Mouse (Mus musculus) testis, adult 2 months (tissue): ENCODE results near the gene Kxd1. TPM values are rescaled to one million over a fixed set of nuclear protein-coding genes. Genes with fewer than 3 reads are reported as not detected.

Experiments
- H3K27ac ChIP-seq: fragments of 200-500 bp; 2 replicates; pipeline ENCODE4 v1.5.1; 2012; ENCODE audit warnings: low read depth, low read length; ENCODE audit not compliant: control insufficient read depth, insufficient read depth
- H3K27me3 ChIP-seq: fragments of 200-500 bp; 2 replicates; pipeline ENCODE4 v1.6.1; 2012; ENCODE audit warnings: mild to moderate bottlenecking, low read length, moderate library complexity; ENCODE audit not compliant: control insufficient read depth, insufficient read depth
- H3K36me3 ChIP-seq: fragments of 200-500 bp; 2 replicates; pipeline ENCODE4 v1.6.1; 2012; ENCODE audit warnings: mild to moderate bottlenecking, low read length; ENCODE audit not compliant: control insufficient read depth, insufficient read depth
- H3K4me1 ChIP-seq: fragments of 200-500 bp; 2 replicates; pipeline ENCODE4 v1.6.1; 2012; ENCODE audit warnings: low read length; ENCODE audit not compliant: control insufficient read depth, insufficient read depth
- H3K4me3 ChIP-seq: fragments of 200-500 bp; 2 replicates; pipeline ENCODE4 v1.5.1; 2012; ENCODE audit warnings: low read depth, mild to moderate bottlenecking, low read length, moderate library complexity, mixed read lengths; ENCODE audit not compliant: control insufficient read depth
- CTCF ChIP-seq: fragments of 200-500 bp; IDR thresholded peaks from 2 replicates; pipeline ENCODE4 v1.5.1; 2012; ENCODE audit warnings: low read depth, mild to moderate bottlenecking, inconsistent platforms, low read length, moderate library complexity; ENCODE audit not compliant: control insufficient read depth, insufficient read depth, insufficient replicate concordance
- POLR2A ChIP-seq: fragments of 200-500 bp; IDR thresholded peaks from 2 replicates; pipeline ENCODE4 v1.6.1; 2012; ENCODE audit warnings: low read depth, mild to moderate bottlenecking, inconsistent platforms, low read length, moderate library complexity; ENCODE audit not compliant: control insufficient read depth
- polyA plus RNA-seq: library from polyadenylated mRNA; depleted of rRNA; stranded (reverse); fragments of >200 nt; gene quantifications from 2 replicates; pipeline ENCODE4 v1.2.3, GENCODE M21; 2012

The Kxd1 gene
- polyA plus RNA-seq, 1 experiment, result 77.9 TPM

GRCm38 (mm10) chr8:70504851-70505250, 22.9 kb downstream of the Kxd1 start:
- H3K4me3 ChIP-seq, result no peak overlapping the region
- H3K36me3 ChIP-seq, result no peaks in the 10 kb centered on the region; the same call in 1 of the 2 replicates
- peak; percentile 59; the same call in 1 of the 2 replicates for TF ChIP-seq CTCF
- no peak for TF ChIP-seq POLR2A
- H3K27ac ChIP-seq, result no peak overlapping the region
- H3K27me3 ChIP-seq, result no peaks in the 10 kb centered on the region
- H3K4me1 ChIP-seq, result peaks cover 56% of the 10 kb centered on the region

- H3K4me1 ChIP-seq, result peaks cover 56% of the 10 kb centered on the region
- no peaks in the 10 kb centered on the region for H3K27me3 ChIP-seq
- no peak overlapping the region for H3K4me3 ChIP-seq
- H3K27ac ChIP-seq, result no peak overlapping the region
- TF ChIP-seq POLR2A, result no peak
- no peak for TF ChIP-seq CTCF
- H3K36me3 ChIP-seq, result no peaks in the 10 kb centered on the region; the same call in 1 of the 2 replicates
Measured at GRCm38 (mm10) chr8:70504291-70504716, 23.5 kb downstream of the Kxd1 start.

- H3K27ac ChIP-seq, result no peak overlapping the region
- H3K4me1 ChIP-seq, result peaks cover 56% of the 10 kb centered on the region
- H3K4me3 ChIP-seq, result peak overlapping the region; percentile 37
- TF ChIP-seq POLR2A (no peak), CTCF (peak; percentile 68)
- no peaks in the 10 kb centered on the region for H3K27me3 ChIP-seq
- H3K36me3 ChIP-seq, result no peaks in the 10 kb centered on the region
Measured at GRCm38 (mm10) chr8:70503062-70503750, 24.6 kb downstream of the Kxd1 start.

GRCm38 (mm10) chr8:70502540-70502939, 25.2 kb downstream of the Kxd1 start:
- Histone ChIP-seq H3K4me3 (peak overlapping the region; percentile 23), H3K4me1 (peaks cover 56% of the 10 kb centered on the region), H3K27me3 (no peaks in the 10 kb centered on the region), H3K36me3 (no peaks in the 10 kb centered on the region), H3K27ac (no peak overlapping the region; the same call in 1 of the 2 replicates)
- TF ChIP-seq CTCF, result no peak
- no peak for TF ChIP-seq POLR2A

GRCm38 (mm10) chr8:70501820-70502529, 25.8 kb downstream of the Kxd1 start:
- Histone ChIP-seq H3K4me3 (peak overlapping the region; percentile 23), H3K27me3 (no peaks in the 10 kb centered on the region), H3K27ac (no peak overlapping the region; the same call in 1 of the 2 replicates), H3K36me3 (no peaks in the 10 kb centered on the region), H3K4me1 (peaks cover 55% of the 10 kb centered on the region)
- TF ChIP-seq CTCF, result no peak
- TF ChIP-seq POLR2A, result no peak

- H3K27me3 ChIP-seq, result no peaks in the 10 kb centered on the region
- peaks cover 46% of the 10 kb centered on the region for H3K4me1 ChIP-seq
- H3K4me3 ChIP-seq, result peak overlapping the region; percentile 82
- H3K36me3 ChIP-seq, result no peaks in the 10 kb centered on the region
- no peak overlapping the region for H3K27ac ChIP-seq
- TF ChIP-seq POLR2A (peak; percentile 39; the same call in 1 of the 2 replicates), CTCF (no peak)
Measured at GRCm38 (mm10) chr8:70500386-70501301, 27.1 kb downstream of the Kxd1 start.

GRCm38 (mm10) chr8:70495771-70496062, 32.0 kb downstream of the Kxd1 start:
- Histone ChIP-seq H3K4me1 (peaks cover 36% of the 10 kb centered on the region), H3K36me3 (no peaks in the 10 kb centered on the region), H3K4me3 (no peak overlapping the region), H3K27me3 (peaks cover 3% of the 10 kb centered on the region), H3K27ac (no peak overlapping the region)
- TF ChIP-seq CTCF (no peak), POLR2A (no peak)
